22 mouse cellular contexts compared by ENCODE assay signal in genomic region chr12:73715331-73715730, GRCm38 (mm10).
DNase-seq lines count a peak whose midpoint lies in the region; ATAC-seq and TF ChIP-seq lines count a peak whose summit lies in the region.
"Had no signal": no experiment of that assay in that cellular context is flagged by ENCODE, and none has a peak within 500 bp of the region (broad histone marks: within the 10 kb centered on the region; RNA-seq: fewer than 3 reads in every experiment).

No protein-coding gene starts in this region.

- peak overlapping the region; percentile 61 for H3K27ac ChIP-seq in hindbrain, embryonic 13.5 days
- H3K27ac ChIP-seq in hindbrain, embryonic 11.5 days (ENCODE audit: low read depth, low read length), result no peak overlapping the region
- peak overlapping the region; percentile 68 for H3K27ac ChIP-seq in neural tube, embryonic 13.5 days (replicated peaks)
- peak overlapping the region; percentile 44; the same call in 1 of the 2 replicates for H3K27ac ChIP-seq in small intestine, adult 2 months (ENCODE audit: insufficient read depth, low read depth, low read length)
- H3K27ac ChIP-seq: embryonic facial prominence, embryonic 10.5 days; forebrain, embryonic 15.5 days; limb, embryonic 13.5 days; liver, embryonic 12.5 days had no signal

- WGBS in hindbrain, embryonic 13.5 days, result 92% methylated on average over 2 of the region's 2 CpGs
- WGBS in hindbrain, embryonic 11.5 days, result 91% methylated on average over 2 of the region's 2 CpGs
- WGBS in neural tube, embryonic 13.5 days, result 87% methylated on average over 2 of the region's 2 CpGs
- 92% methylated on average over 2 of the region's 2 CpGs for WGBS in small intestine, adult 2 months

- H3K27me3 ChIP-seq in hindbrain, embryonic 13.5 days, result 0 out of 2 replicates have a peak, but pooled peaks cover 7% of the 10 kb centered on the region
- no peaks in the 10 kb centered on the region for H3K27me3 ChIP-seq in hindbrain, embryonic 11.5 days (ENCODE audit: control insufficient read depth, insufficient read depth, low read length)
- peaks cover 55% of the 10 kb centered on the region for H3K27me3 ChIP-seq in neural tube, embryonic 13.5 days
- H3K27me3 ChIP-seq in small intestine, adult 2 months (ENCODE audit: control insufficient read depth, insufficient read depth, low read length), result no peaks in the 10 kb centered on the region
- H3K27me3 ChIP-seq: forebrain, embryonic 15.5 days; heart, embryonic 12.5 days; limb, embryonic 13.5 days; liver, embryonic 12.5 days had no signal

- TF ChIP-seq CTCF in small intestine, adult 2 months (IDR thresholded peaks at IDR 0.05; ENCODE audit: extremely low read depth, insufficient read length, insufficient replicate concordance, low read depth, low read length), result no peak

- no peak overlapping the region for H3K9ac ChIP-seq in hindbrain, embryonic 13.5 days
- H3K9ac ChIP-seq in hindbrain, embryonic 11.5 days (ENCODE audit: low read depth, low read length), result no peak overlapping the region
- H3K9ac ChIP-seq in neural tube, embryonic 13.5 days, result no peak overlapping the region
- H3K9ac ChIP-seq: forebrain, embryonic 15.5 days; heart, embryonic 12.5 days; limb, embryonic 13.5 days; liver, embryonic 12.5 days had no signal

- no peak for ATAC-seq in hindbrain, embryonic 13.5 days (ENCODE audit: low FRiP score)
- ATAC-seq in hindbrain, embryonic 11.5 days (ENCODE audit: low FRiP score), result no peak
- ATAC-seq in neural tube, embryonic 13.5 days (ENCODE audit: low read depth), result no peak
- peak; percentile 35 for ATAC-seq in activated CD4-positive, CD25-positive, alpha-beta regulatory T cell, adult 4 months
- ATAC-seq in frontal cortex, adult (ENCODE audit: low TSS enrichment), result no peak
- ATAC-seq: forebrain, embryonic 15.5 days; liver, embryonic 12.5 days had no signal

- H3K9me3 ChIP-seq in hindbrain, embryonic 13.5 days, result no peaks in the 10 kb centered on the region
- no peaks in the 10 kb centered on the region for H3K9me3 ChIP-seq in hindbrain, embryonic 11.5 days (ENCODE audit: control insufficient read depth, low read length)
- H3K9me3 ChIP-seq in neural tube, embryonic 13.5 days, result no peaks in the 10 kb centered on the region
- H3K9me3 ChIP-seq: embryonic facial prominence, embryonic 10.5 days; forebrain, embryonic 15.5 days; heart, embryonic 12.5 days; limb, embryonic 13.5 days; liver, embryonic 12.5 days had no signal

- H3K36me3 ChIP-seq in hindbrain, embryonic 13.5 days, result no peaks in the 10 kb centered on the region
- H3K36me3 ChIP-seq in hindbrain, embryonic 11.5 days (ENCODE audit: control insufficient read depth, insufficient read depth, low read length), result no peaks in the 10 kb centered on the region
- no peaks in the 10 kb centered on the region for H3K36me3 ChIP-seq in neural tube, embryonic 13.5 days
- no peaks in the 10 kb centered on the region for H3K36me3 ChIP-seq in small intestine, adult 2 months (ENCODE audit: control insufficient read depth, insufficient read depth, low read length)
- H3K36me3 ChIP-seq: embryonic facial prominence, embryonic 10.5 days; forebrain, embryonic 15.5 days; heart, embryonic 12.5 days; limb, embryonic 13.5 days; liver, embryonic 12.5 days had no signal

- H3K4me2 ChIP-seq in hindbrain, embryonic 13.5 days, result no peak overlapping the region
- H3K4me2 ChIP-seq in hindbrain, embryonic 11.5 days (replicated peaks; ENCODE audit: low read depth, low read length), result no peak overlapping the region
- H3K4me2 ChIP-seq in neural tube, embryonic 13.5 days, result no peak overlapping the region
- H3K4me2 ChIP-seq: forebrain, embryonic 15.5 days; heart, embryonic 12.5 days; limb, embryonic 13.5 days; liver, embryonic 12.5 days had no signal

- no peak overlapping the region for H3K4me3 ChIP-seq in hindbrain, embryonic 13.5 days
- H3K4me3 ChIP-seq in hindbrain, embryonic 11.5 days (ENCODE audit: low read depth, low read length), result no peak overlapping the region
- H3K4me3 ChIP-seq in neural tube, embryonic 13.5 days, result no peak overlapping the region
- H3K4me3 ChIP-seq in small intestine, adult 2 months (ENCODE audit: low read depth, low read length), result no peak overlapping the region
- H3K4me3 ChIP-seq: embryonic facial prominence, embryonic 10.5 days; forebrain, embryonic 15.5 days; heart, embryonic 12.5 days; limb, embryonic 13.5 days; liver, embryonic 12.5 days had no signal

- no peak for TF ChIP-seq POLR2A in small intestine, adult 2 months (IDR thresholded peaks at IDR 0.05; ENCODE audit: low read depth, low read length)

- DNase-seq in hindbrain, embryonic 11.5 days (ENCODE audit: low spot score), result no peak
- no peak for DNase-seq in neural tube, embryonic 10.5 days (ENCODE audit: extremely low spot score, low spot score)
- DNase-seq in cerebellum, adult 9-10 months, result no peak
- DNase-seq: adrenal gland, postnatal 25 days; cerebellum, adult 9-11 months; gastrocnemius, postnatal 14 days; heart, adult 11 months; heart, postnatal 10 days; kidney, adult 18-20 months; kidney, postnatal 4 days; lung, postnatal 10 days; thymus, adult 18-20 months had no signal

- peaks cover 17% of the 10 kb centered on the region; the same call in 1 of the 2 replicates for H3K4me1 ChIP-seq in hindbrain, embryonic 13.5 days (replicated peaks)
- no peaks in the 10 kb centered on the region for H3K4me1 ChIP-seq in hindbrain, embryonic 11.5 days (replicated peaks; ENCODE audit: control insufficient read depth, insufficient read depth, low read length)
- peaks cover 20% of the 10 kb centered on the region for H3K4me1 ChIP-seq in neural tube, embryonic 13.5 days (replicated peaks)
- no peaks in the 10 kb centered on the region for H3K4me1 ChIP-seq in small intestine, adult 2 months (ENCODE audit: control insufficient read depth, insufficient read depth, insufficient read length, low read length)
- H3K4me1 ChIP-seq: liver, embryonic 12.5 days had no signal
